Mouse (Mus musculus): ENCODE measurements at regions not wholly inside any gene's neighbourhood (a gene's known extent, or its start where the extent isn't known, plus 50 kb on each side); places are given as distances from the start of the nearest gene placed in this dataset.

GRCm38 (mm10) chr17:91161834-91162233 is 69.0 kb upstream of the Nrxn1 start:
- H3K36me3 ChIP-seq = no peaks in the 10 kb centered on the region
- no peak for ATAC-seq (ENCODE audit: low read depth)
- WGBS = 62% methylated on average over 2 of the region's 2 CpGs
- no peak overlapping the region for H3K4me3 ChIP-seq
- H3K4me2 ChIP-seq = no peak overlapping the region
- no peak overlapping the region for H3K27ac ChIP-seq (replicated peaks)
- H3K4me1 ChIP-seq (replicated peaks) = no peaks in the 10 kb centered on the region
- H3K27me3 ChIP-seq = no peaks in the 10 kb centered on the region
- no peaks in the 10 kb centered on the region for H3K9me3 ChIP-seq
- H3K9ac ChIP-seq = no peak overlapping the region

Measured in neural tube, embryonic 13.5 days (tissue).